Mouse (Mus musculus): ENCODE data around the gene Csrp3. TPM values are rescaled to one million over a fixed set of nuclear protein-coding genes. Genes with fewer than 3 reads are reported as not detected.

The Csrp3 gene
- polyA plus RNA-seq, 1 experiment from 2014 or later: 3.5 TPM

GRCm38 (mm10) chr7:48813594-48813993 lies 34.2 kb downstream of the Csrp3 start:
- H3K36me3 ChIP-seq: peaks cover 75% of the 10 kb centered on the region
- ATAC-seq (ENCODE audit: low read depth): no peak
- H3K27me3 ChIP-seq: no peaks in the 10 kb centered on the region
- no peak overlapping the region for H3K9ac ChIP-seq
- no peak overlapping the region for H3K4me3 ChIP-seq
- 91% methylated on average over 1 of the region's 1 CpGs for WGBS
- no peaks in the 10 kb centered on the region for H3K9me3 ChIP-seq
- no peak overlapping the region for H3K4me2 ChIP-seq
- no peak overlapping the region for H3K27ac ChIP-seq (replicated peaks)
- H3K4me1 ChIP-seq (replicated peaks): no peaks in the 10 kb centered on the region

GRCm38 (mm10) chr7:48812358-48812757 lies 35.5 kb downstream of the Csrp3 start:
- no peaks in the 10 kb centered on the region for H3K4me1 ChIP-seq (replicated peaks)
- no peak overlapping the region for H3K4me2 ChIP-seq
- no peaks in the 10 kb centered on the region for H3K27me3 ChIP-seq
- no peak for ATAC-seq (ENCODE audit: low read depth)
- peaks cover 73% of the 10 kb centered on the region for H3K36me3 ChIP-seq
- H3K9ac ChIP-seq: no peak overlapping the region
- H3K4me3 ChIP-seq: no peak overlapping the region
- H3K27ac ChIP-seq (replicated peaks): no peak overlapping the region
- H3K9me3 ChIP-seq: no peaks in the 10 kb centered on the region

GRCm38 (mm10) chr7:48810652-48811051 lies 37.2 kb downstream of the Csrp3 start:
- H3K4me1 ChIP-seq (replicated peaks): no peaks in the 10 kb centered on the region
- no peak overlapping the region for H3K4me3 ChIP-seq
- 93% methylated on average over 1 of the region's 1 CpGs for WGBS
- H3K9me3 ChIP-seq: no peaks in the 10 kb centered on the region
- no peaks in the 10 kb centered on the region for H3K27me3 ChIP-seq
- peaks cover 71% of the 10 kb centered on the region for H3K36me3 ChIP-seq
- ATAC-seq (ENCODE audit: low read depth): no peak
- no peak overlapping the region for H3K27ac ChIP-seq (replicated peaks)
- no peak overlapping the region for H3K4me2 ChIP-seq
- no peak overlapping the region for H3K9ac ChIP-seq

- Histone ChIP-seq H3K4me2 (no peak overlapping the region), H3K36me3 (peaks cover 75% of the 10 kb centered on the region), H3K9ac (no peak overlapping the region), H3K9me3 (no peaks in the 10 kb centered on the region), H3K4me3 (no peak overlapping the region), H3K4me1 (replicated peaks) (no peaks in the 10 kb centered on the region), H3K27ac (replicated peaks) (no peak overlapping the region), H3K27me3 (no peaks in the 10 kb centered on the region)
- ATAC-seq (ENCODE audit: low read depth): no peak
- 88% methylated on average over 4 of the region's 4 CpGs for WGBS
Observed at GRCm38 (mm10) chr7:48806587-48806986, 41.2 kb downstream of the Csrp3 start.

GRCm38 (mm10) chr7:48803381-48803780 lies 44.5 kb downstream of the Csrp3 start:
- no peak overlapping the region for H3K27ac ChIP-seq (replicated peaks)
- H3K4me3 ChIP-seq: no peak overlapping the region
- no peaks in the 10 kb centered on the region for H3K9me3 ChIP-seq
- no peaks in the 10 kb centered on the region for H3K4me1 ChIP-seq (replicated peaks)
- no peaks in the 10 kb centered on the region for H3K27me3 ChIP-seq
- peaks cover 59% of the 10 kb centered on the region for H3K36me3 ChIP-seq
- WGBS: 74% methylated on average over 7 of the region's 7 CpGs
- H3K4me2 ChIP-seq: no peak overlapping the region
- no peak overlapping the region for H3K9ac ChIP-seq
- ATAC-seq (ENCODE audit: low read depth): no peak

- no peak overlapping the region for H3K9ac ChIP-seq
- no peak for ATAC-seq (ENCODE audit: low read depth)
Observed at GRCm38 (mm10) chr7:48795130-48795529, 52.7 kb downstream of the Csrp3 start.

GRCm38 (mm10) chr7:48791412-48791811 lies 56.4 kb downstream of the Csrp3 start:
- no peaks in the 10 kb centered on the region for H3K9me3 ChIP-seq
- 85% methylated on average over 3 of the region's 3 CpGs for WGBS
- peaks cover 28% of the 10 kb centered on the region for H3K4me1 ChIP-seq (replicated peaks)
- no peak overlapping the region for H3K27ac ChIP-seq (replicated peaks)
- no peaks in the 10 kb centered on the region for H3K27me3 ChIP-seq
- no peak overlapping the region for H3K9ac ChIP-seq
- 0 out of 2 replicates have a peak, but pooled peaks cover 5% of the 10 kb centered on the region for H3K36me3 ChIP-seq
- H3K4me2 ChIP-seq: 0 out of 2 replicates have a peak overlapping the region, but pooled peaks have one; percentile 73
- no peak overlapping the region for H3K4me3 ChIP-seq
- no peak for ATAC-seq (ENCODE audit: low read depth)

More at GRCm38 (mm10) chr7:48795130-48795529, 52.7 kb downstream of the Csrp3 start:
- H3K9me3 ChIP-seq: no peaks in the 10 kb centered on the region
- H3K4me3 ChIP-seq: no peak overlapping the region
- no peaks in the 10 kb centered on the region for H3K27me3 ChIP-seq
- peaks cover 12% of the 10 kb centered on the region for H3K36me3 ChIP-seq
- 84% methylated on average over 3 of the region's 3 CpGs for WGBS
- H3K4me1 ChIP-seq (replicated peaks): peaks cover 15% of the 10 kb centered on the region
- no peak overlapping the region for H3K27ac ChIP-seq (replicated peaks)
- H3K4me2 ChIP-seq: no peak overlapping the region

GRCm38 (mm10) chr7:48790117-48790516 lies 57.7 kb downstream of the Csrp3 start:
- H3K27me3 ChIP-seq: no peaks in the 10 kb centered on the region
- H3K9ac ChIP-seq: peak overlapping the region; percentile 88
- peak overlapping the region; percentile 73 for H3K4me2 ChIP-seq
- no peaks in the 10 kb centered on the region for H3K9me3 ChIP-seq
- no peak overlapping the region for H3K27ac ChIP-seq (replicated peaks)
- H3K4me3 ChIP-seq: peak overlapping the region; percentile 87
- H3K4me1 ChIP-seq (replicated peaks): peaks cover 28% of the 10 kb centered on the region
- WGBS: 41% methylated on average over 4 of the region's 4 CpGs
- ATAC-seq (ENCODE audit: low read depth): no peak
- no peaks in the 10 kb centered on the region for H3K36me3 ChIP-seq

GRCm38 (mm10) chr7:48788851-48789572 lies 58.8 kb downstream of the Csrp3 start, which contains the start of gene Zdhhc13:
Gene Zdhhc13, plus strand, starts transcription at chr7:48789003.
- ATAC-seq (ENCODE audit: low read depth): peak; percentile 99
- peak within 1 kb of the TSS; percentile 88 for H3K9ac ChIP-seq
- H3K4me1 ChIP-seq (replicated peaks): peaks cover 28% of the 10 kb centered on the region
- peak within 1 kb of the TSS; percentile 87 for H3K4me3 ChIP-seq
- H3K27ac ChIP-seq (replicated peaks): peak within 1 kb of the TSS; percentile 85
- WGBS: under 1% methylated on average over 57 of the region's 57 CpGs
- H3K9me3 ChIP-seq: no peaks in the 10 kb centered on the region
- H3K4me2 ChIP-seq: peak within 1 kb of the TSS; percentile 73
- H3K27me3 ChIP-seq: no peaks in the 10 kb centered on the region
- no peaks in the 10 kb centered on the region for H3K36me3 ChIP-seq

- H3K9ac ChIP-seq: no peak overlapping the region
- no peaks in the 10 kb centered on the region for H3K27me3 ChIP-seq
- H3K4me1 ChIP-seq (replicated peaks): peaks cover 28% of the 10 kb centered on the region
- 66% methylated on average over 3 of the region's 3 CpGs for WGBS
- no peaks in the 10 kb centered on the region for H3K9me3 ChIP-seq
- H3K36me3 ChIP-seq: no peaks in the 10 kb centered on the region
- H3K4me2 ChIP-seq: peak overlapping the region; percentile 73
- peak overlapping the region; percentile 87 for H3K4me3 ChIP-seq
- no peak overlapping the region for H3K27ac ChIP-seq (replicated peaks)
- peak; percentile 26 for ATAC-seq (ENCODE audit: low read depth)
Observed at GRCm38 (mm10) chr7:48788348-48788747, 59.5 kb downstream of the Csrp3 start.

GRCm38 (mm10) chr7:48784773-48785523 lies 62.9 kb downstream of the Csrp3 start:
- Histone ChIP-seq H3K36me3 (no peaks in the 10 kb centered on the region), H3K9me3 (no peaks in the 10 kb centered on the region), H3K27me3 (no peaks in the 10 kb centered on the region), H3K4me1 (replicated peaks) (peaks cover 12% of the 10 kb centered on the region), H3K4me2 (no peak overlapping the region), H3K27ac (replicated peaks) (no peak overlapping the region), H3K9ac (no peak overlapping the region), H3K4me3 (no peak overlapping the region)
- ATAC-seq (ENCODE audit: low read depth): no peak
- 84% methylated on average over 11 of the region's 11 CpGs for WGBS

- no peak for ATAC-seq (ENCODE audit: low read depth)
- Histone ChIP-seq H3K4me2 (no peak overlapping the region), H3K27me3 (no peaks in the 10 kb centered on the region), H3K9me3 (no peaks in the 10 kb centered on the region), H3K9ac (no peak overlapping the region), H3K36me3 (no peaks in the 10 kb centered on the region), H3K4me1 (replicated peaks) (no peaks in the 10 kb centered on the region), H3K4me3 (no peak overlapping the region), H3K27ac (replicated peaks) (no peak overlapping the region)
- WGBS: 88% methylated on average over 4 of the region's 4 CpGs
Observed at GRCm38 (mm10) chr7:48782432-48782831, 65.4 kb downstream of the Csrp3 start.

Measured in neural tube, embryonic 13.5 days (tissue).